Mouse (Mus musculus): ENCODE measurements around the gene Shank3. TPM values are rescaled to one million over a fixed set of nuclear protein-coding genes. Genes with fewer than 3 reads are reported as not detected.

The Shank3 gene
- polyA plus RNA-seq, 1 experiment: 8.2 TPM

DNA sequence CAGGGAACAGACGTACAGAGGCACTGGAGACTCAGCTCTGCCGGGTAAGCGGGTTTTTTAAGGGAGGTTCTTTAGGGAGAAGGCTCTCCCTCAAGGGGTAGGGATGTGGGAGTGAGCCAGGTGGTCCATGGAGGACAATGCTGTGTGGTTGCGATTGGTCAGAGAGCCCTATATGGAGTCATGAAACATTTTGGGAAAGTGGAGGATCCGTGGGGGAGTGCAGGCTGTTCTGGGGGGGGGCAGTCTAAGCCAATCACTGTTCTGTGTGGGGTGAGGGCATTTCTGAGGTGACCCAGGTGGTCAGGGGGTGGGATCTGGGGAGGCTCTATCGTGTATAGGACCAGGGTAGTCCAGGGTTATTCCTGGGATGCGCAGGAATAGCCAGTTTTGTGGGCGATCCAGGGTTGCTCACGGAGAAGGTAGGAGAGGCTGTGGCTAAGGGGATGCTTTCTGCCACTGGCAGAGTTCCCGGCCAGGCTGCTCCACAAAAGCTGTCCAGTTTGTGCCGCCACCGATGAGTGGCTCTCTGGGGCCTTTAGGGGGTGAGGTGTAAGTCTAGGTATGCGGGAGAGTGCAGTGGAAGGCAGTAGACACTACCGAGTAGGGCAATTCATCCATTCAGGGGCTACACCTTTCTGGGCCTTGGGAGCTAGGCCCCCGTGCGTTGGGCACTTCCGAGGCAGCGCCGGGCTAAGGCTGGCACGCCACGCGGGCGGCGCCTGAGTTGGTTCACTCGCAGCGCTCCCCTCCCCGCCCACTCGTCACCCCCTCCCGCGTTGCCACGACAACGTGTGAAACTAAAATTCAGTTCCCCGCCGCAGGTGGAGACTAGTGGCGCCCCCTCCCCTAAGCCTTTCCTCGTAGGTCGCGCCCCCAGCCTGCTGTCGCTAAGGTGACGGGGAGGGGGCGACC, 1.1 kb upstream of the Shank3 start:
- TF ChIP-seq GATA1 (IDR thresholded peaks at IDR 0.05; ENCODE audit: low read length): no peak

DNA sequence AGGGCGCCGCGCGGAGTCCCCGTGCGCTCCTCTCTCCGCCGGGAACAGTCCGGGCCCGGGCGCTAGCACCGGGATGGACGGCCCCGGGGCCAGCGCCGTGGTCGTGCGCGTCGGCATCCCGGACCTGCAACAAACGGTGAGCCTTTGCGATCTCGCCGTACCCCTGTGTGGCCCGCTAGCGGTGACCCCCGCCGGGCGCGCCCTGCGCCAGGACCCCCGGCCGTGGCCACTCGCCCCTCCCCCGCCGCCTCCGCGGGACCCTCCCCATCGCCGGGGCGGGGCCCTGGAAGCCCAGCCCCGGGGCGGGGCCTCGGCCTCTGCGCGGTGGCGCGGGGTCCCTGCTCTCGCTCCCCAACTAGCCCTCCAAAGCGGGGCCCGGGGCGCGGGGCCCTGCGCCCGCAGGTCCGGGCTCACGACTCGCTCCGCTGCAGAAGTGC, 379 bp downstream of the Shank3 start:
- TF ChIP-seq GATA1 (IDR thresholded peaks at IDR 0.05; ENCODE audit: low read length): no peak

DNA sequence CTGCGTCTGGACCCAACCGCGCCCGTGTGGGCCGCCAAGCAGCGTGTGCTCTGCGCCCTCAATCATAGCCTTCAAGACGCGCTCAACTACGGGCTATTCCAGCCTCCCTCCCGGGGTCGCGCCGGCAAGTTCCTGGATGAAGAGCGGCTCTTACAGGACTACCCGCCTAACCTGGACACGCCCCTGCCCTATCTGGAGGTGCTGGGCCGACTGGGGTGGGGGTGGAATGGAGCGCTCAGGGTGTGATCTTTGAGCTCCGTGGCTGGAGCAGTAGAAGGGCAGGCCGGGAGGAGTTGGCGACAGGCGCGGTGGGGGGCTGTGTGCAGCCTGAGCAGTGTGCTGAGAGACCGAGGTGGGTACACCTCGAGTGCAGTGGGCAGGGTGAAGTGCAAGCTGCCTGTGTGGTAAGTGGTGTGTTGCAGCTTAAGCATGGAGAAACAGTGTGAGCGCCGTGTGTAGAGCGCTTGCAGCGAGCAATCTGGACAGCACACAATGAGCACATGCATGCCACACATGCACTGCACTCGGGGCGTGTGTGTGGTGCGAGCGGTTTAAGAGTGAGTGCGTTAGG, 883 bp downstream of the Shank3 start:
- TF ChIP-seq GATA1 (IDR thresholded peaks at IDR 0.05; ENCODE audit: low read length): no peak

DNA sequence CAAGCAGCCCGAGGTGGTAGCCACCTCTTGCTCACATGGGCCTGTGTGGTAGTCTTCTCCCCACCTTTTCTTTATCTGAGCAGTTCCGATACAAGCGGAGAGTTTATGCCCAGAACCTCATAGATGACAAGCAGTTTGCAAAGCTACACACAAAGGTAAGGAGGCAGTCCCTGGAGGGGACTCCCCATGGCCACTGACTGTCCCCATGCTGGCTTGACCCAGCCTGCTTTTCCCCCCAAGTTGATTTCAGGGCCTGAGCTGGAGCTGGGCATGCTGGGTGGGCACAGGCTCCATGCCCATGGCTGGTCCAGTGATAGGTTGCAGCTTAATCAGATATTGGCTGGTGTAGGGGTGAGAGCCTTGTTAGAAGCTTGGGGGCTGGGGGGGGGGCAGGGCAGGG, 1.9 kb downstream of the Shank3 start:
- TF ChIP-seq GATA1 (IDR thresholded peaks at IDR 0.05; ENCODE audit: low read length): no peak

GRCm38 (mm10) chr15:89504838-89505237, 5.4 kb downstream of the Shank3 start:
- no peak for TF ChIP-seq GATA1 (IDR thresholded peaks at IDR 0.05; ENCODE audit: low read length)

- TF ChIP-seq GATA1 (IDR thresholded peaks at IDR 0.05; ENCODE audit: low read length): no peak
Observed at GRCm38 (mm10) chr15:89507751-89508150, 8.3 kb downstream of the Shank3 start.

DNA sequence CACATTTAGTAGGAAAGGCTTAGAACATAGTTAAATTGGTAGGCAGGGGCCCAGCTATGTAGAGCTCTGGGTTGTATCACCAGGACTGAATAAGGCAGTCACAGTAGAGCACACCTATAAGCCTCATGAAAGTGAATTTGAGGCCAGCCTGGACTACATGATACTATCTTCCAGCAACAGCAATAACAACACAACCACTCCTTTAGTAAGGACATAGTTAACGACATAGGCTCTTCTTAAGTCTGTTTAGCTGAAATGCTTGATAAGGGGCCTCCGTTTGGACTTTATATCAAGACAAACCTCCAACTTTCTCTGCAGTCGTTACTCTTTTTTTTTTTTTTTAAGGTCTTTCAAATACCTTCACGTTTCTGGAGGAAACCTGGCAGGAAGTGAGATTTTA, 13.3 kb downstream of the Shank3 start:
- no peak for TF ChIP-seq GATA1 (IDR thresholded peaks at IDR 0.05; ENCODE audit: low read length)

- TF ChIP-seq GATA1 (IDR thresholded peaks at IDR 0.05; ENCODE audit: low read length): no peak
Observed at GRCm38 (mm10) chr15:89521951-89522350, 22.5 kb downstream of the Shank3 start.

- no peak for TF ChIP-seq GATA1 (IDR thresholded peaks at IDR 0.05; ENCODE audit: low read length)
Observed at GRCm38 (mm10) chr15:89522566-89523282, 23.3 kb downstream of the Shank3 start.

GRCm38 (mm10) chr15:89523283-89523832, 23.9 kb downstream of the Shank3 start:
- TF ChIP-seq GATA1 (IDR thresholded peaks at IDR 0.05; ENCODE audit: low read length): no peak

DNA sequence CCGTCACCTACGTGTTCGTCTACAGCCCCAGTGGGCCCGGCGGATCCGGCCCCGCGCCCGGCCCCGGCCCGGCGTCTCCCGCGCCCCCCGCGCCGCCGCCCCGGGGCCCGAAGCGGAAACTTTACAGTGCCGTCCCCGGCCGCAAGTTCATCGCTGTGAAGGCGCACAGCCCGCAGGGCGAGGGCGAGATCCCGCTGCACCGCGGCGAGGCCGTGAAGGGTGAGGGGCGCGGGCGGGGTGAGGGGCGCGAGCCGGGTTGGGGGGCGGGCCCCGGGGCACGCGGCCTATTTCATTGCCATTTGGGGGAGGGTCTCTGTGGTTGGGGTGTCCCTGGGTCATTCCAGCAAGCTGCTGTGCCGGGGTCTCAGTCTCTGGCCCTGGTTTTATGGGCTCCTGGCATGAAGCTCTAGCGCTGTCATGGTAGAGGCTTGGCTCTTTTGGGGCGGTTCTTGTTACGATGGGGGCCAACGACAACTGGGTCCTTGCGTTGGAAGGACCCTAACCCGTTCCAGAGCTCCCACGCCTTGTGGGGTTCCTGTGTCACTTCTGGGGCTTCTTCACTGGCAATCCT, 24.7 kb downstream of the Shank3 start:
- no peak for TF ChIP-seq GATA1 (IDR thresholded peaks at IDR 0.05; ENCODE audit: low read length)

GRCm38 (mm10) chr15:89524611-89525415, 25.4 kb downstream of the Shank3 start:
- TF ChIP-seq GATA1 (IDR thresholded peaks at IDR 0.05; ENCODE audit: low read length): no peak

GRCm38 (mm10) chr15:89525464-89525863, 26.0 kb downstream of the Shank3 start:
- TF ChIP-seq GATA1 (IDR thresholded peaks at IDR 0.05; ENCODE audit: low read length): no peak

DNA sequence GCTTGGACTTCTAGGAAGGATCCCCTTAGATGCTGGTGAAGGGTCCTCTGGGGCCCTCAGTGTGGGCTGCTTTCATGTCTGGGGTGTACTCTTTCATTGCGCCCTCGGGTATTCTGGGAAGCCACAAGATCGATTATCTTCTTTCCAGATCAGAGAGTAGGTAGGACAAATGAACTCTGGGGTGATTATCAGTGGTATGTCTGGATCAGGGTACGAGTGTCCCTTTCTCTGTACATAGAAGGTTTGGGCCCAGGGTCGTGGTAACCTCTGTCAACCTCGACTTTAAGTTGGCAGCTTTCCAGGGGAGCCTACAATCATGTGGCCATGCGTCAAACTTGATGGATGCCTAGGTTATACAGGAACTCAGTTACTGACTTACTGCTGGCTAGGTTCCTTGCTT, 26.5 kb downstream of the Shank3 start:
- TF ChIP-seq GATA1 (IDR thresholded peaks at IDR 0.05; ENCODE audit: low read length): no peak

All from G1E-ER4 (cell line).